ENCODE assay signal across 8 mouse cellular contexts in genomic region chrX:161925973-161926682, GRCm38 (mm10).
A peak's percentile ranks its signal among the peaks of the same experiment; 100 is the strongest.
DNase-seq lines count a peak whose midpoint lies in the region; ATAC-seq lines count a peak whose summit lies in the region.

No protein-coding gene starts in this region.

- no peaks in the 10 kb centered on the region for H3K9me3 ChIP-seq in heart, embryonic 11.5 days (replicated peaks; ENCODE audit: control insufficient read depth, low read length)
- no peaks in the 10 kb centered on the region for H3K9me3 ChIP-seq in hindbrain, embryonic 13.5 days
- H3K9me3 ChIP-seq in midbrain, embryonic 11.5 days (ENCODE audit: control insufficient read depth, low read length): no peaks in the 10 kb centered on the region

- no peaks in the 10 kb centered on the region for H3K4me1 ChIP-seq in heart, embryonic 11.5 days (ENCODE audit: control insufficient read depth, insufficient read depth, low read length)
- no peaks in the 10 kb centered on the region; the same call in 1 of the 2 replicates for H3K4me1 ChIP-seq in hindbrain, embryonic 13.5 days (replicated peaks)
- no peaks in the 10 kb centered on the region; the same call in 1 of the 2 replicates for H3K4me1 ChIP-seq in midbrain, embryonic 11.5 days (ENCODE audit: control insufficient read depth, insufficient read depth, low read length)

- H3K9ac ChIP-seq in heart, embryonic 11.5 days (ENCODE audit: low read depth, low read length): no peak overlapping the region
- no peak overlapping the region for H3K9ac ChIP-seq in hindbrain, embryonic 13.5 days
- H3K9ac ChIP-seq in midbrain, embryonic 11.5 days (ENCODE audit: low read length): peak overlapping the region; percentile 49

- ATAC-seq in heart, embryonic 11.5 days (replicated peaks; ENCODE audit: insufficient number of reproducible peaks, low FRiP score, low TSS enrichment): peak; percentile 57
- peak; percentile 61; the same call in 1 of the 2 replicates for ATAC-seq in hindbrain, embryonic 13.5 days (ENCODE audit: low FRiP score)
- peak; percentile 95 for ATAC-seq in midbrain, embryonic 11.5 days (ENCODE audit: low FRiP score)

- H3K27ac ChIP-seq in heart, embryonic 11.5 days (ENCODE audit: low read depth, low read length): peak overlapping the region; percentile 50; the same call in 1 of the 2 replicates
- H3K27ac ChIP-seq in hindbrain, embryonic 13.5 days: peak overlapping the region; percentile 58; the same call in 1 of the 2 replicates
- peak overlapping the region; percentile 80 for H3K27ac ChIP-seq in midbrain, embryonic 11.5 days (ENCODE audit: low read depth, low read length)

- 0 out of 2 replicates have a peak, but pooled peaks cover 3% of the 10 kb centered on the region for H3K27me3 ChIP-seq in heart, embryonic 11.5 days (ENCODE audit: control insufficient read depth, insufficient read depth, low read length)
- peaks cover 49% of the 10 kb centered on the region for H3K27me3 ChIP-seq in hindbrain, embryonic 13.5 days
- H3K27me3 ChIP-seq in midbrain, embryonic 11.5 days (ENCODE audit: control insufficient read depth, insufficient read depth, low read length): peaks cover 21% of the 10 kb centered on the region

- 0 out of 2 replicates have a peak overlapping the region, but pooled peaks have one; percentile 8 for H3K4me2 ChIP-seq in heart, embryonic 11.5 days
- H3K4me2 ChIP-seq in hindbrain, embryonic 13.5 days: 0 out of 2 replicates have a peak overlapping the region, but pooled peaks have one; percentile 16
- peak overlapping the region; percentile 44 for H3K4me2 ChIP-seq in midbrain, embryonic 11.5 days

- no peak for DNase-seq in heart, adult 8-10 months (ENCODE audit: low spot score)
- peak; percentile 56 for DNase-seq in embryo, embryonic 9.5 days (ENCODE audit: extremely low spot score)
- DNase-seq in midbrain, embryonic 11.5 days (ENCODE audit: low spot score, missing footprints): peak; percentile 89
- no peak for DNase-seq in layer of hippocampus, adult 18-20 months (ENCODE audit: low spot score in 2 of 2)
- no peak for DNase-seq in thymus, postnatal 25 days
- DNase-seq in frontal cortex, postnatal 25 days (ENCODE audit: low spot score in 2 of 2): no peak

- no peak overlapping the region for H3K4me3 ChIP-seq in heart, embryonic 11.5 days (ENCODE audit: low read depth, low read length)
- peak overlapping the region; percentile 7; the same call in 1 of the 2 replicates for H3K4me3 ChIP-seq in hindbrain, embryonic 13.5 days
- peak overlapping the region; percentile 28 for H3K4me3 ChIP-seq in midbrain, embryonic 11.5 days (ENCODE audit: low read depth, low read length)

- no peaks in the 10 kb centered on the region for H3K36me3 ChIP-seq in heart, embryonic 11.5 days (ENCODE audit: control insufficient read depth, insufficient read depth, low read length)
- no peaks in the 10 kb centered on the region for H3K36me3 ChIP-seq in hindbrain, embryonic 13.5 days
- no peaks in the 10 kb centered on the region for H3K36me3 ChIP-seq in midbrain, embryonic 11.5 days (ENCODE audit: control insufficient read depth, insufficient read depth, low read length)

- 38% methylated on average over 6 of the region's 6 CpGs for WGBS in heart, embryonic 11.5 days (ENCODE audit: insufficient replicate concordance)
- WGBS in hindbrain, embryonic 13.5 days: 31% methylated on average over 6 of the region's 6 CpGs
- 20% methylated on average over 6 of the region's 6 CpGs for WGBS in midbrain, embryonic 11.5 days

Comparison
In these comparisons a context has a peak if more than half of its experiments do, and no peak if none do; other contexts are left out.
1. DNase-seq: peak in embryo, embryonic 9.5 days (single experiment) and midbrain, embryonic 11.5 days (single experiment); none in heart, adult 8-10 months (single experiment), layer of hippocampus, adult 18-20 months (0 of 2), thymus, postnatal 25 days (single experiment) and frontal cortex, postnatal 25 days (0 of 2).
2. Peak in every context shown above with its lines, with median percentiles within 50 percentile points of each other: ATAC-seq, H3K27ac ChIP-seq and H3K4me2 ChIP-seq.